Mouse (Mus musculus) forebrain, embryonic 13.5 days (tissue): ENCODE data around the gene Gap43. TPM values are rescaled to one million over a fixed set of nuclear protein-coding genes. Genes with fewer than 3 reads are reported as not detected.

Experiments used
- ATAC-seq: fragments of 200-750 bp; cut with Nextera tagmentation; 2 replicates; pipeline ENCODE4 v1.8.0; 2017
- H3K27ac ChIP-seq: fragments of 300-500 bp; sonication (generic); 2 replicates; pipeline ENCODE4 v1.5.1; 2015; ENCODE audit warnings: inconsistent platforms, mild to moderate bottlenecking, moderate library complexity
- H3K27me3 ChIP-seq: fragments of 300-500 bp; sonication (generic); 2 replicates; pipeline ENCODE4 v1.6.1; 2015; ENCODE audit warnings: mild to moderate bottlenecking, inconsistent platforms
- H3K36me3 ChIP-seq: fragments of 300-500 bp; sonication (generic); 2 replicates; pipeline ENCODE4 v1.6.1; 2015; ENCODE audit warnings: mild to moderate bottlenecking, inconsistent platforms; ENCODE audit not compliant: poor library complexity, severe bottlenecking
- H3K4me1 ChIP-seq: fragments of 300-500 bp; sonication (generic); 2 replicates; pipeline ENCODE4 v1.6.1; 2015; ENCODE audit warnings: inconsistent platforms
- H3K4me2 ChIP-seq: fragments of 300-500 bp; sonication (generic); 2 replicates; pipeline ENCODE4 v1.6.1; 2015; ENCODE audit warnings: inconsistent platforms, mild to moderate bottlenecking, moderate library complexity
- H3K4me3 ChIP-seq: fragments of 300-500 bp; sonication (generic); 2 replicates; pipeline ENCODE4 v1.5.1; 2015; ENCODE audit warnings: mild to moderate bottlenecking, inconsistent platforms
- H3K9ac ChIP-seq: fragments of 300-500 bp; sonication (generic); 2 replicates; pipeline ENCODE4 v1.6.1; 2015; ENCODE audit warnings: mild to moderate bottlenecking, inconsistent platforms
- H3K9me3 ChIP-seq: fragments of 300-500 bp; sonication (generic); replicated peaks from 2 replicates; pipeline ENCODE4 v1.6.1; 2016; ENCODE audit warnings: inconsistent platforms
- WGBS: fragments of 180-500 bp; shearing (Covaris S2); methylation state at CpG from one replicate; pipeline ENCODE4 v1.1.7; 2015; 5-methylcytosine and 5-hydroxymethylcytosine counted together
- polyA plus RNA-seq: library from polyadenylated mRNA; unstranded; fragments of >200 nt; fragmentation: Nextera tagmentation; extraction: Ambion mirVana; gene quantifications from 2 replicates; pipeline ENCODE4 v1.2.1, GENCODE M21; 2015

The Gap43 gene
- polyA plus RNA-seq, 1 experiment from 2014 or later: 408 TPM

DNA sequence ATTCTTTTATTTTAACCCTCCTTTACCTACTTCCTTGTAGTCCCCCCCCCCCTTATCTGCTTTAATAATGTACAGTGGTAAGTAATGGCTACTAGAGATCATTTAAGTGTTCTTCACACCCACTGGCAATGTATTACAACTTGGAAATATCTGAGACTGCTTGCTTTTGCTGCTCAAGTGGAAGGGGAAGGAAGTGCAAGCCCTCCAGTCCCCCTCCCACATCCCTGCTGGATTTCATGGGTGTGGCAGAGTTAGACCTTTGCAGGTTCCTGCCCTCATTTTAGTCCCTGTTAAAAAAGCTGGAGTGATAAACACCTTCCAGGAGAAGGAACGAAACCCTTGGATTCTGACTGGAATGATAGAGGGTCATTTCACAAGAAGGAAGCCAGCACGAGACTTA is 2.8 kb downstream of the Gap43 start:
- Histone ChIP-seq H3K27ac (no peak overlapping the region), H3K9ac (no peak overlapping the region), H3K4me1 (peaks cover 33% of the 10 kb centered on the region), H3K27me3 (no peaks in the 10 kb centered on the region), H3K36me3 (no peaks in the 10 kb centered on the region), H3K4me2 (peak overlapping the region; percentile 78), H3K9me3 (no peaks in the 10 kb centered on the region), H3K4me3 (peak overlapping the region; percentile 55)
- WGBS: 67% methylated on average over 2 of the region's 2 CpGs
- no peak for ATAC-seq

GRCm38 (mm10) chr16:42336610-42337009 is 3.8 kb downstream of the Gap43 start:
- Histone ChIP-seq H3K4me1 (peaks cover 33% of the 10 kb centered on the region), H3K4me2 (peak overlapping the region; percentile 78), H3K9ac (0 out of 2 replicates have a peak overlapping the region, but pooled peaks have one; percentile 16), H3K4me3 (peak overlapping the region; percentile 12), H3K27me3 (no peaks in the 10 kb centered on the region), H3K27ac (no peak overlapping the region), H3K9me3 (no peaks in the 10 kb centered on the region), H3K36me3 (no peaks in the 10 kb centered on the region)
- no peak for ATAC-seq
- WGBS: 41% methylated on average over 2 of the region's 2 CpGs

DNA sequence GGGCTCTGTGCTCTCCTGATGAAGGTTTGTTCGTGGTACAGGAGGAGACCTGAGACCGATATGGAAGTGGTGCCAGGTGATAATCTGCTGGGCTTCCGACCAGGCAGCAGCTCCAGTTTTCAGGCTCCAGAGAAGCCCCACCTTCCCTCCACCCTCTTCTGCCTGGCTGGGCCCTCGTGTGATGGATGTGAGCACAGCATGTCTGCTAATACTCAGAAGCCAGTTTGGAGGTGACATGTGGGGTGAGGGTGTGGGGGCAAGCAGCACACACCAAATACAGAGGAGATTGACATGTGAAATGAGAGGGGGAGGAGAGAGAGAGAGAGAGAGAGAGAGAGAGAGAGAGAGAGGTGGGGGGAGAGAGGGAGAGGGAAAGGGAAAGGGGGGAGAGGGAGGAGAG is 8.1 kb downstream of the Gap43 start:
- Histone ChIP-seq H3K9me3 (no peaks in the 10 kb centered on the region), H3K4me1 (peaks cover 12% of the 10 kb centered on the region), H3K4me2 (no peak overlapping the region), H3K27ac (no peak overlapping the region), H3K4me3 (no peak overlapping the region), H3K9ac (no peak overlapping the region), H3K36me3 (no peaks in the 10 kb centered on the region), H3K27me3 (no peaks in the 10 kb centered on the region)
- ATAC-seq: no peak
- 40% methylated on average over 4 of the region's 4 CpGs for WGBS

GRCm38 (mm10) chr16:42326191-42326590 is 14.3 kb downstream of the Gap43 start:
- ATAC-seq: no peak
- H3K36me3 ChIP-seq: no peaks in the 10 kb centered on the region

DNA sequence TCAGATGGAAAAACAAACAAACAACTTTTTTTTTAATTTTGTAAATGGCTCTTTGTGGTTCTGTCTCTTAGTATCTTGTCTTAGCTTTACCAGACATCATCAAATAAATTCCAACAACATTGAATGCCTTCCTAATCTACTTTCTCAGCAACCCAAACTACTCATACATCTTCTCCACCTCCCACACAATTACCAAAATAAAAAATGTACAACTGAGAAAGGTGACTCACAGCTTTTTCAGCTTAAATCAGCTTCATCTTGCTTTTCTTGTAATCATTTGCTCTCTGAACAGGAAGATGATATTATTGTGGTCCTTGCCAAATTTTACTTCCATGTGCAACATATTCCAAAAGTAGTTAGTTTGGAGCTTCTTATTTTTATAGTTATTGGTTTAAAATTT is 14.9 kb downstream of the Gap43 start:
- no peak for ATAC-seq
- H3K27me3 ChIP-seq: no peaks in the 10 kb centered on the region
- H3K4me1 ChIP-seq: no peaks in the 10 kb centered on the region
- no peak overlapping the region for H3K27ac ChIP-seq
- no peak overlapping the region for H3K4me3 ChIP-seq
- H3K9me3 ChIP-seq: no peaks in the 10 kb centered on the region
- H3K9ac ChIP-seq: no peak overlapping the region
- no peaks in the 10 kb centered on the region for H3K36me3 ChIP-seq
- no peak overlapping the region for H3K4me2 ChIP-seq

More at GRCm38 (mm10) chr16:42326191-42326590, 14.3 kb downstream of the Gap43 start:
- Histone ChIP-seq H3K9ac (no peak overlapping the region), H3K27ac (no peak overlapping the region), H3K4me3 (no peak overlapping the region), H3K9me3 (no peaks in the 10 kb centered on the region), H3K4me2 (no peak overlapping the region), H3K4me1 (no peaks in the 10 kb centered on the region), H3K27me3 (no peaks in the 10 kb centered on the region)
- 73% methylated on average over 2 of the region's 2 CpGs for WGBS

DNA sequence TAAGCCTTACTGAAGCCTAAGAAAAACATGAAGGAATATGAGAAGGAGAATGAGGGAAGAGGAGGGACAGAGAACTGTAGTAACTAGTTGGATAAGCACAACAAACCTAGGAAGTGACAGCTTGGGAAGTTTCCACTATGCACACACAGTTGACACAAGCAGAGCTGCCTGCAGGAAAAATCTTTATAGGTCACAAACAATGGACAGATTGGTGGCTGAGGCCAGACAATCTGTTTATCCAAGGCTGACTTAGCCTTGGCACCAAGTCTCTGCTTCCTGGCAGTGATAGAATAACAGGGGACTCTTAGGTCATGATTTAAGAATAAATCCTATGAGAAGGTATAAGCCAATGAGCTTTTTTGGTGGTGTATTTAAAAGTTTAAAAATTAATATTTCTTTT is 20.6 kb downstream of the Gap43 start:
- Histone ChIP-seq H3K27ac (no peak overlapping the region), H3K4me1 (peaks cover 4% of the 10 kb centered on the region; the same call in 1 of the 2 replicates), H3K4me3 (no peak overlapping the region), H3K9ac (no peak overlapping the region), H3K27me3 (no peaks in the 10 kb centered on the region), H3K9me3 (no peaks in the 10 kb centered on the region), H3K4me2 (no peak overlapping the region), H3K36me3 (no peaks in the 10 kb centered on the region)
- ATAC-seq: no peak

- no peak overlapping the region for H3K4me3 ChIP-seq
- WGBS: 77% methylated on average over 5 of the region's 5 CpGs
- H3K9ac ChIP-seq: no peak overlapping the region
- peaks cover 4% of the 10 kb centered on the region; the same call in 1 of the 2 replicates for H3K4me1 ChIP-seq
- no peaks in the 10 kb centered on the region for H3K36me3 ChIP-seq
- H3K27ac ChIP-seq: no peak overlapping the region
- ATAC-seq: no peak
- H3K4me2 ChIP-seq: no peak overlapping the region
- H3K9me3 ChIP-seq: no peaks in the 10 kb centered on the region
- no peaks in the 10 kb centered on the region for H3K27me3 ChIP-seq
These were observed 21.1 kb downstream of the Gap43 start for GRCm38 (mm10) chr16:42319365-42319764.

DNA sequence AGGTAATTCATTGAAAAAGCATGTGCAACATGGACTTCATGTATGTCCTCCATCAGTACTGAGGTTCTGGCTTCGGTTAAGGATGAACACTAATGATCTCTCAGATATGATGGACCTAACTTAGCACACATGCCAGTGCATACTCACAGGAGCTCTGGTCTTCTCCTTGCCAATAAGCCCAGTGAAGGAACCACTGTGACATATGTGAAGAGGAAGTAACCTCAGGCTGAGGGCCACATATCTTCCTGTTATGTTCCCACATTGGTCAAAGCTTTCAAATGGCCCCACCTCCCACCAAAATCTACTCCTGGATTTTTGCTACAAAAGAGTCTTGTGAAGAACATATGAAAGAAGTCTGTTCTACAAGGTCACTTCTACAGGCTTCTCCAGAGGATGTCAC is 28.3 kb downstream of the Gap43 start:
- WGBS: 95% methylated on average over 1 of the region's 1 CpGs
- Histone ChIP-seq H3K4me1 (0 out of 2 replicates have a peak, but pooled peaks cover 3% of the 10 kb centered on the region), H3K27me3 (no peaks in the 10 kb centered on the region), H3K27ac (no peak overlapping the region), H3K4me2 (no peak overlapping the region), H3K9me3 (no peaks in the 10 kb centered on the region), H3K36me3 (no peaks in the 10 kb centered on the region), H3K4me3 (no peak overlapping the region), H3K9ac (no peak overlapping the region)
- ATAC-seq: no peak

DNA sequence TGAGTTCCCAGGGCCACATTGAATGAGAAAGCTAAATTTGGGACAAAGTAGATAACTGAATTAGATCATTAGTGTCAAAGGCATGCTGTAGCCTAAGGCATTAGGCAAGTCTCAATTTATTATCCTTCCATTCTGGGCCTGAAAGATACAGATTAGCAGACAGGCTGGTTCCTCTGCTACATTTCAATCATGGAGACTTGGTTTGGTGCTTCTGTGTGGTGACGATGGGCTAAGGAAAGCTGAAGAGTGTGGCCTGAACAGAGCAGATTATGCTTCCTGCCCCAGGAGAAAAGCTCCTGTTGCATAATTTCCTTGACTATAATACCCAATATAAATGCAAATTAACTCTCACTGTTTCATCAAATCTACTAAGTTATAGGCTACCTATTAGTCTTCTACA is 31.7 kb downstream of the Gap43 start:
- Histone ChIP-seq H3K36me3 (no peaks in the 10 kb centered on the region), H3K27ac (no peak overlapping the region), H3K4me3 (no peak overlapping the region), H3K27me3 (no peaks in the 10 kb centered on the region), H3K9me3 (no peaks in the 10 kb centered on the region), H3K9ac (no peak overlapping the region), H3K4me2 (no peak overlapping the region), H3K4me1 (peaks cover 34% of the 10 kb centered on the region)
- ATAC-seq: no peak
- WGBS: 56% methylated on average over 1 of the region's 1 CpGs

DNA sequence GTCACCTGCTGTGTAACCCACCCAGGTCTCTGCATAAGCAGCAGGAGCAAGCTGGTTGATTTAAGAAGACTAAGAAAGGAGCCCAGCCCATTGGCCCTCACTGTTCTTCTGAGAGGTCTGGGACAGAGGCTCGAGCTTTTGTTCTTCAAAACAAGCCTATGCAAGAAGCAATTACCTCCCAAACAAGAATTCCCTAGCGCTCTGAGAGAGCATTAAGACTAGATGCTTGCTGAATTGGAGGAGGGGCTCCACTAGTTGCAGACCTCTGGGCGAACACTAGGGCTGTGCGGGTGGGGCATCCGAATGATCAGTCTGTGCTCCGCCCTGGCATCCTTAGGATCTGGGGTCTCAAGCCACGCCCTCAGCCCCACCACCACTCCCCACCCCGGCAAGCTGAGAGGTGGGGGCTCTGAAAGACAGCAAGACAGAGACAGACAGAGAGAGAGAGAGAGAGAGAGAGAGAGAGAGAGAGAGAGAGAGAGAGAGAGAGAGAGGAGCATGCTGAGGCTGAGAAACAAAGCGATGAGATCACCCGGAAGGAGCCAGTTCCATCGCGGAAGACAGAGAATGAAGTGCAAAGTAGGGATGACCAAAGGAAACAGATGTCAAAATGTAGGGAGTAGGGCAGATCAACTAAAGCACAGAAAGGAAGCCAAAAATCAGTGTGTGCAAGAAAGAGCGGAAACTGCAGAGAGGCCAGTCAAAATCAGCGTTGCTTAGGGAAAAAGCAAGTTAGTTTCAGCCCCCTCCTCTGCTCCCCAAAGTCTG is 34.3 kb downstream of the Gap43 start:
- H3K9me3 ChIP-seq: no peaks in the 10 kb centered on the region
- H3K4me2 ChIP-seq: peak overlapping the region; percentile 58
- ATAC-seq: peak; percentile 91
- peak overlapping the region; percentile 31 for H3K4me3 ChIP-seq
- peaks cover 42% of the 10 kb centered on the region for H3K4me1 ChIP-seq
- H3K36me3 ChIP-seq: no peaks in the 10 kb centered on the region
- peak overlapping the region; percentile 66 for H3K27ac ChIP-seq
- H3K27me3 ChIP-seq: no peaks in the 10 kb centered on the region
- H3K9ac ChIP-seq: peak overlapping the region; percentile 64
- 2% methylated on average over 14 of the region's 14 CpGs for WGBS

DNA sequence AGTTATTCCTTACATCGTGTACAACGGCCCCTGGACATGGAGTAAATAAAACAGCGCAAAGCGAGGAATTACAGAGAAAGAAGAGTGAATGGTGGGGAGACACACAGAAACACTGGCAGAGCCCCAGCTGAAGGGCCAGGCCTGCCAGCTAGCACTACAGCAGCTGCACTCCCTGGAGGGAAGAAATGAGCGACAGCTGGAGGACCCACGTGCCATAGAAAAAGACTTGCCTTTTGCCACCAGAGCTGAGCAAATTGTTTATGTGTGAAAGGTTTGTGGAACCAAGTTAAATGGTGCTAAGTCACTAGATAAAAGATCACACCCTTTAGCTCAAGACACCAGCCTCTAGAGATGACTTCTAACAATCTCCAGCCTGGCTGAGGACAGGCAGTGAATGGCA is 37.0 kb downstream of the Gap43 start:
- Histone ChIP-seq H3K27ac (peak overlapping the region; percentile 52; the same call in 1 of the 2 replicates), H3K4me3 (no peak overlapping the region), H3K4me2 (no peak overlapping the region), H3K27me3 (no peaks in the 10 kb centered on the region), H3K9ac (no peak overlapping the region), H3K9me3 (no peaks in the 10 kb centered on the region), H3K4me1 (peaks cover 39% of the 10 kb centered on the region), H3K36me3 (no peaks in the 10 kb centered on the region)
- WGBS: 54% methylated on average over 6 of the region's 6 CpGs
- peak; percentile 70 for ATAC-seq

DNA sequence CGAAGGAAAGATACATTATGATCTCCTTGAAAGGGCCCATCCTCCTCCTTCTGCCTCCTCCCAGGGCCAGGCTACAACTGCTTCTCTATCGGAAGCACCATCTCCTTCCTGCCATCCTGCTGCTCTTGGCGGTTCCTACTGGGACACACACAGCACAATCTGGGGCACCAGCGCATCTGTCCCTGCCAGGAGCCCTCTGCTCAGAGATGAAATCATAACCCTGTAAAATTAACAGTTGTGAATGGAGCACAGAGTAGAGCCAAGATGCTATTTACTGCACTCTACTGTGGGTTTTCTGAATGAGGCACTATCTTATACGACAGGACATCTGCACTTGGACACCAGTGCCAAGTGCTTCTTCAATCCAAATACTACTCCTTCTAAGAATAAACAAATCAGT is 46.0 kb downstream of the Gap43 start:
- no peaks in the 10 kb centered on the region for H3K27me3 ChIP-seq
- H3K4me1 ChIP-seq: no peaks in the 10 kb centered on the region
- no peak overlapping the region for H3K27ac ChIP-seq
- WGBS: 79% methylated on average over 5 of the region's 5 CpGs
- no peaks in the 10 kb centered on the region for H3K9me3 ChIP-seq
- H3K36me3 ChIP-seq: peaks cover 6% of the 10 kb centered on the region; the same call in 1 of the 2 replicates
- peak; percentile 36; the same call in 1 of the 2 replicates for ATAC-seq
- no peak overlapping the region for H3K4me2 ChIP-seq
- H3K4me3 ChIP-seq: no peak overlapping the region
- H3K9ac ChIP-seq: no peak overlapping the region

GRCm38 (mm10) chr16:42294056-42294455 is 46.4 kb downstream of the Gap43 start:
- WGBS: 93% methylated on average over 2 of the region's 2 CpGs
- peaks cover 6% of the 10 kb centered on the region; the same call in 1 of the 2 replicates for H3K36me3 ChIP-seq
- H3K27me3 ChIP-seq: no peaks in the 10 kb centered on the region
- no peak for ATAC-seq
- H3K9me3 ChIP-seq: no peaks in the 10 kb centered on the region
- no peak overlapping the region for H3K4me2 ChIP-seq
- H3K4me3 ChIP-seq: no peak overlapping the region
- no peaks in the 10 kb centered on the region for H3K4me1 ChIP-seq
- no peak overlapping the region for H3K27ac ChIP-seq
- H3K9ac ChIP-seq: no peak overlapping the region
